Mouse (Mus musculus) heart, postnatal 25 days (tissue): ENCODE measurements around the gene Pias3. TPM values are rescaled to one million over a fixed set of nuclear protein-coding genes. Genes with fewer than 3 reads are reported as not detected.
"Not testable (repeated sequence)": the region's sequence is repeated elsewhere in the genome, so short reads cannot be mapped to it uniquely, and the experiment has no call there.

Experiments used
- DNase-seq: peaks from one replicate; pipeline ENCODE4 v3.0.0; 2022; ENCODE audit warnings: low spot score
- intact Hi-C: fragments of 180-260 bp; cut with DNase I; formaldehyde crosslinking; loops from one replicate; pipeline ENCODE4 v1.15.1; 2025
- total RNA-seq, 2 experiments: library from RNA; stranded (reverse); gene quantifications; 2 replicates each; pipeline ENCODE4 v1.2.3; 2021

Pias3 gene
- total RNA-seq, 2 experiments from 2014 or later: 14.0 to 17.5 TPM

- intact Hi-C loops: no loop called here
- no peak for DNase-seq
Observed at GRCm38 (mm10) chr3:96719173-96719572, 23.0 kb downstream of the Pias3 start.

DNA sequence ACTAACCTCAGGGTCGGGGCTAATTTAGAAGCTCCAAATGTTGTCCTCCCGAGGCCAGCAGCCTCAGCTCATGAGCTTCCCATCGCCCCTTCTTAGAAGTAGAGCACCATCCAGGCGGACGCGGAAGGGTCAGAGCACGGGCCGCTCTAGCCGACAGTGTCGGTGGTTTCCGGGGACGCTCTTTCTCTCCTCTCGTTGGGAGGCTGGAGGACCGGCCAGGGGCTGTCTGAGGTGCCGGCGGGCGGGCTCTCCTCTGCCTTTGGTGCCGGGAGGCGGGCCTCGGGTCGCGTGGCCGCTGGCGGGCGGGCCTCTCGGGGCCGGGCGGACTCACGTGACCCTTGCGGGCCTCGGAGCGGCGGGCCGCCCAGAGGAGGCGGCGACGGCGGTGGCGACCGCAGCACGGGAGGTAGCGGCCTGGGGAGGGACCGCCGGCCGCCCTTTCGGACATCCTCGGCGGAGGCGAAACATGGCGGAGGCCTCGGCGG is 31.2 kb downstream of the Pias3 start, which contains the start of the genes Polr3c and Rnf115:
Gene Polr3c (minus strand): TSS at position 286 of the 485 bp plus-strand sequence.
Gene Rnf115 (plus strand): TSS at position 322 of the 485 bp plus-strand sequence.
- intact Hi-C loops: loop anchor here (2.0 to 5.0 kb wide), 2 partner anchors 31 to 55 kb away; partner anchors contain the start of gene Pias3
- DNase-seq: peak; percentile 97

- intact Hi-C loops: loop anchor here (2.0 to 5.0 kb wide), 2 partner anchors 31 to 54 kb away; partner anchors contain the start of gene Pias3
- no peak for DNase-seq
Observed at GRCm38 (mm10) chr3:96727828-96728633, 31.8 kb downstream of the Pias3 start.

GRCm38 (mm10) chr3:96728634-96729402 is 32.6 kb downstream of the Pias3 start:
- no peak for DNase-seq
- intact Hi-C loops: loop anchor here (5.0 kb wide), 1 partner anchor 53 kb away; no protein-coding TSS in a partner anchor

- intact Hi-C loops: loop anchor here (5.0 kb wide), 1 partner anchor 53 kb away; no protein-coding TSS in a partner anchor
- DNase-seq: no peak
Observed at GRCm38 (mm10) chr3:96729403-96729784, 33.2 kb downstream of the Pias3 start.

DNA sequence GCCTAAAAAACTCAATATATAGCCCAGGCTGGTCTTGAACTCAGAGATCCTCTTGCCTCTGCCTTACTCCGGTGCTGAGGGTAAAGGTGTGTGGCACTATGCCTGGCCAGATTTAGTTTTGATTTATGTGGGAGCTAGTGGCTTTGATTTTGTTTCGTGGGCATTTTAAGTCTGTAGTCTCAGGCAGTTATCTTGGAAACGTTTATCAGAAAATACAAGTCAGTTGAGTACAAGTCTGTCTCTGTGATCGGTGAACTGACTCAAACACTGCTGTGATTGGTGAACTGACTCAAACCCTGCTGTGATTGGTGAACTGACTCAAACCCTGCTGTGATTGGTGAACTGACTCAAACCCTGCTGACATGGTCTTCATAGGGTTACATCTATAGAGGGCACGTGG is 34.6 kb downstream of the Pias3 start:
- no peak for DNase-seq
- intact Hi-C loops: no loop called here

GRCm38 (mm10) chr3:96733984-96734383 is 37.8 kb downstream of the Pias3 start:
- intact Hi-C loops: loop anchor here (2.0 kb wide), 1 partner anchor 31 kb away; no protein-coding TSS in a partner anchor
- DNase-seq: no peak

- no peak for DNase-seq
- intact Hi-C loops: loop anchor here (5.0 kb wide), 1 partner anchor 77 kb away; no protein-coding TSS in a partner anchor
Observed at GRCm38 (mm10) chr3:96735200-96735599, 39.0 kb downstream of the Pias3 start.

- intact Hi-C loops: loop anchor here (5.0 kb wide), 1 partner anchor 75 kb away; no protein-coding TSS in a partner anchor
Observed at GRCm38 (mm10) chr3:96737013-96737740, 41.0 kb downstream of the Pias3 start.

GRCm38 (mm10) chr3:96737995-96738394 is 41.8 kb downstream of the Pias3 start:
- intact Hi-C loops: loop anchor here (5.0 kb wide), 1 partner anchor 74 kb away; no protein-coding TSS in a partner anchor
- DNase-seq: no peak

More at GRCm38 (mm10) chr3:96737013-96737740, 41.0 kb downstream of the Pias3 start:
- no peak for DNase-seq

- intact Hi-C loops: not testable (repeated sequence)
Observed at GRCm38 (mm10) chr3:96740279-96740678, 44.1 kb downstream of the Pias3 start.

DNA sequence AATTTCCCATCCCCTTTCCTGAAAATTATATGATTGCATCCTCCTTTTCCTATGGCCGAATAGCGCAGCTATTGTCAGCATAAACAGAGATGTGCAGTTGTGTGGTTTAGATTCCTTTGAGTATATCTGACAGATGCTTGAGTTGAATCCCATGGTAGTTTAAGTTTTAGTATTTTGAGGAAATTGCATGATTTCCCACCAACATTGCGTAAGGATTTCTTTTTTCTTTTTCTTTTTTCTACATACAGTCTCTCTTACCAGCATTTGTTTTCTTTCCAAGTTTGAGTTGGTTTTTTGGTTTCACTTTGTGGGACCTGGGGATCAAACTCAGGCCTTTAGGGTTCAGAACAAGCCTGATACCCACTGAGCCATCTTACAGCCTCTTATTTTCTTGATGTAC is 48.2 kb downstream of the Pias3 start:
- no peak for DNase-seq
- intact Hi-C loops: no loop called here

More at GRCm38 (mm10) chr3:96740279-96740678, 44.1 kb downstream of the Pias3 start:
- DNase-seq: not testable (repeated sequence)

DNA sequence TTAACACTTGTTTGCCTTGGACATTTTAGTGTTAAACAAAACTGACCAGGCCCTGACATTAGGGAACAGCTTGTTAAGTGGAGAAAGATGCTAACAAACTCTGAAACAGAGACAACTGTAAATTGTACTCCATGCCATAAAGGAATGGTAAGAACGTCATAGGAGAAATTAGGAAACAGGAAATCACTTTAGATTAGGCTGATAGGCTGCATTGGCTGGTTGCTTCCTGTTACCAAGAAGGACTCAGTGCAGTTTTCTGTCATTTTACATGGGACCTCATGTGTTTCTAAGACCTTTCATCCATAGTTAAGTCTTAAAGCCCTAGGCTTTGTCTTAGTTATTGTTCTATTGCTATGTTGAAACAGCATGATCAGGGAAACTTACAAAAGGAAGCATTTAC is 50.6 kb downstream of the Pias3 start:
- intact Hi-C loops: no loop called here
- no peak for DNase-seq

Other genes starting within 250 kb of the Pias3 start
- not detected for gene BC107364, start 244.1 kb upstream of the Pias3 start, total RNA-seq
- gene Hfe2, start 171.2 kb upstream of the Pias3 start, total RNA-seq: 100 to 1,000 TPM; 266 to 290 TPM
- gene Txnip, start 138.4 kb upstream of the Pias3 start, total RNA-seq: 100 to 1,000 TPM; 341 to 607 TPM
- gene Gm16253, start 119.4 kb upstream of the Pias3 start, total RNA-seq: 1 to 10 TPM; 1.1 to 2.1 TPM
- 10 to 100 TPM; 25.2 to 25.9 TPM for gene Polr3gl, start 102.2 kb upstream of the Pias3 start, total RNA-seq
- 1 to 10 TPM; 1.9 to 2.4 TPM for gene Ankrd34a, start 99.7 kb upstream of the Pias3 start, total RNA-seq
- 10 to 100 TPM; 25.4 to 27.2 TPM for gene Lix1l, start 95.2 kb upstream of the Pias3 start, total RNA-seq
- gene Rbm8a, start 66.5 kb upstream of the Pias3 start, total RNA-seq: 10 to 100 TPM; 27.9 to 34.1 TPM
- gene Pex11b, start 61.0 kb upstream of the Pias3 start, total RNA-seq: 10 to 100 TPM; 30.2 to 32.6 TPM
- gene Gm42957, start 60.9 kb upstream of the Pias3 start, total RNA-seq: under 1 TPM; 0.14 to 0.16 TPM
- 1 to 10 TPM in 1 of 2 experiments, under 1 TPM in 1; 0.84 to 1.0 TPM for gene Itga10, start 50.8 kb upstream of the Pias3 start, total RNA-seq
- gene Ankrd35, start 26.3 kb upstream of the Pias3 start, total RNA-seq: under 1 TPM; 0.60 to 0.95 TPM
- gene Nudt17, start 12.2 kb downstream of the Pias3 start, total RNA-seq: 1 to 10 TPM; 2.3 to 3.2 TPM
- 10 to 100 TPM; 23.1 to 25.2 TPM for gene Polr3c, start 31.2 kb downstream of the Pias3 start, total RNA-seq
- 10 to 100 TPM; 22.8 to 23.3 TPM for gene Rnf115, start 31.3 kb downstream of the Pias3 start, total RNA-seq
- not detected for gene Pdzk1, start 132.9 kb downstream of the Pias3 start, total RNA-seq
- not detected for gene Cd160, start 133.0 kb downstream of the Pias3 start, total RNA-seq
- 10 to 100 TPM; 14.4 to 15.3 TPM for gene Gja5, start 208.3 kb downstream of the Pias3 start, total RNA-seq
- gene Gpr89, start 209.0 kb downstream of the Pias3 start, total RNA-seq: 10 to 100 TPM; 19.9 to 21.5 TPM
- gene Gja8, start 229.6 kb downstream of the Pias3 start, total RNA-seq: under 1 TPM in 1 of 2 experiments, not detected in 1; 0.03 TPM